8 mouse cellular contexts compared by ENCODE assay signal in the genomic region with DNA sequence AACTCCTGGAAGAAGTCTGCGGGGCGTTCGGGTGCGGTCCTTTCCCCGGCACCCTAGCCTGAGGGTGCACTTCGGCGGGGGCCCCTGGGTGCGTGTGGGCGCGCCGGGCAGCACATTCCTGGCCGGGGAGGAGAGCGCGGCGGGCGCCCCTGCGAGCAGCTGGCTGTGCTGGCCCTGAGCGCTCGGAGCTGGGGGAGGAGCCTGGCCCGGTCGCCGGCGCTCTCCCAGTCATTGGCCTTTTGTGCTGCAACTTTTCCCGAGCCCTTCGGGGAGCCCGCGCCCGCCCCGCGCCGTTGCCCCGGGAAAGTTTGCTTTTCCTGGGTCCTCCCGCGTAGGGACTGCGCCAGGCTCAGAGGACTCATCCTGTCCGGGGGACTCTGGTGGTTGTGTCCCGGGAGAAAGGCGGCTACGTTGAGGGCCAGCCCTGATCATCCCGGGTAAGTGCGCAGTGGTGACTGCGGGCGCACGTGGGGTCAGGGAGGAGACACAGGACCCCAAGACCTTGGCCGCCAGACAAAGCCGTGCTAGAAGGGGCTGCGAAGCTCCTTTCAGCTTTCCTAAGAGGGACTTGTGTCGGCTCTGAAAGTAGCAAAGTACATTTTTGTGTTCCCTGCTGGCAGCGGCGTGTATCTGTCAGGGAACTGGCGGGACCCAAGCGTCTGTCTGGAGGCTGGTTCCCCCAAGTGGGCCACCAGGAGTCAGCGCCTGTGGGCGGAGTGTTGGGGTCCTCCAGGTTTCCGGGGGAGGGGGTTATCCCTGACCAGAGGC.
DNase-seq lines count a peak whose midpoint lies in the region; ATAC-seq lines count a peak whose summit lies in the region.

No protein-coding gene starts in this region.

- H3K27me3 ChIP-seq in embryonic facial prominence, embryonic 12.5 days = no peaks in the 10 kb centered on the region
- no peaks in the 10 kb centered on the region for H3K27me3 ChIP-seq in heart, embryonic 13.5 days (replicated peaks)
- no peaks in the 10 kb centered on the region for H3K27me3 ChIP-seq in kidney, embryonic 16.5 days (ENCODE audit: insufficient read depth, low read length)

- under 1% methylated on average over 50 of the region's 55 CpGs for WGBS in embryonic facial prominence, embryonic 12.5 days
- WGBS in heart, embryonic 13.5 days = under 1% methylated on average over 55 of the region's 55 CpGs
- under 1% methylated on average over 53 of the region's 55 CpGs for WGBS in kidney, embryonic 16.5 days

- peak overlapping the region; percentile 96 for H3K27ac ChIP-seq in embryonic facial prominence, embryonic 12.5 days
- peak overlapping the region; percentile 100 for H3K27ac ChIP-seq in heart, embryonic 13.5 days (replicated peaks)
- peak overlapping the region; percentile 86 for H3K27ac ChIP-seq in kidney, embryonic 16.5 days (ENCODE audit: low read length)

- no peaks in the 10 kb centered on the region for H3K9me3 ChIP-seq in embryonic facial prominence, embryonic 12.5 days
- H3K9me3 ChIP-seq in heart, embryonic 13.5 days = no peaks in the 10 kb centered on the region
- H3K9me3 ChIP-seq in kidney, embryonic 16.5 days (ENCODE audit: low read length) = no peaks in the 10 kb centered on the region

- peak overlapping the region; percentile 77 for H3K9ac ChIP-seq in embryonic facial prominence, embryonic 12.5 days
- H3K9ac ChIP-seq in heart, embryonic 13.5 days = peak overlapping the region; percentile 98
- peak overlapping the region; percentile 86 for H3K9ac ChIP-seq in kidney, embryonic 16.5 days (replicated peaks; ENCODE audit: low read length)

- DNase-seq in 3T3-L1 (ENCODE audit: low read depth, low spot score) (peak; percentile 74), NIH3T3 (ENCODE audit: low read depth) (peak; percentile 85)
- peak; percentile 86 to 92 for DNase-seq in lung, postnatal 4 days
- peak; percentile 61 for DNase-seq in skeletal muscle tissue, adult 2 months (ENCODE audit: low read depth, low spot score)
- DNase-seq in yolk sac, embryonic 10.5 days (ENCODE audit: low spot score) = peak; percentile 86

- H3K36me3 ChIP-seq in embryonic facial prominence, embryonic 12.5 days = no peaks in the 10 kb centered on the region
- H3K36me3 ChIP-seq in heart, embryonic 13.5 days = no peaks in the 10 kb centered on the region
- no peaks in the 10 kb centered on the region for H3K36me3 ChIP-seq in kidney, embryonic 16.5 days (ENCODE audit: insufficient read depth, low read length)

- peak overlapping the region; percentile 84 for H3K4me2 ChIP-seq in embryonic facial prominence, embryonic 12.5 days (replicated peaks)
- peak overlapping the region; percentile 84 for H3K4me2 ChIP-seq in heart, embryonic 13.5 days
- H3K4me2 ChIP-seq in kidney, embryonic 16.5 days (replicated peaks; ENCODE audit: low read depth, low read length) = peak overlapping the region; percentile 94

- peak overlapping the region; percentile 60 for H3K4me3 ChIP-seq in embryonic facial prominence, embryonic 12.5 days
- H3K4me3 ChIP-seq in heart, embryonic 13.5 days = peak overlapping the region; percentile 77
- peak overlapping the region; percentile 64 for H3K4me3 ChIP-seq in kidney, embryonic 16.5 days (ENCODE audit: low read length)

- H3K4me1 ChIP-seq in embryonic facial prominence, embryonic 12.5 days = peaks cover 24% of the 10 kb centered on the region
- H3K4me1 ChIP-seq in heart, embryonic 13.5 days = peaks cover 60% of the 10 kb centered on the region
- peaks cover 30% of the 10 kb centered on the region for H3K4me1 ChIP-seq in kidney, embryonic 16.5 days (ENCODE audit: insufficient read depth, low read length)

- ATAC-seq in embryonic facial prominence, embryonic 12.5 days (ENCODE audit: insufficient number of reproducible peaks, insufficient read depth, low FRiP score, low TSS enrichment) = peak; percentile 79
- peak; percentile 61 for ATAC-seq in heart, embryonic 13.5 days (ENCODE audit: extremely low read depth, insufficient number of reproducible peaks, low FRiP score, low TSS enrichment)
- peak; percentile 91 for ATAC-seq in kidney, embryonic 16.5 days (ENCODE audit: low FRiP score, low TSS enrichment)

Comparison
In these comparisons a context has a peak if more than half of its experiments do, and no peak if none do; other contexts are left out.
1. Peak in every context shown above with its lines: DNase-seq, ATAC-seq, H3K4me3 ChIP-seq and H3K27ac ChIP-seq.